11 mouse cellular contexts compared by ENCODE assay signal in genomic region chr6:134159672-134160071, GRCm38 (mm10).
"Had no signal": no experiment of that assay in that cellular context is flagged by ENCODE, and none has a peak within 500 bp of the region (broad histone marks: within the 10 kb centered on the region; RNA-seq: fewer than 3 reads in every experiment).

No protein-coding gene starts in this region.

- H3K36me3 ChIP-seq: limb, embryonic 12.5 days; neural tube, embryonic 12.5 days had no signal

- H3K9me3 ChIP-seq: limb, embryonic 12.5 days; midbrain, embryonic 10.5 days; neural tube, embryonic 12.5 days had no signal

- H3K9ac ChIP-seq: limb, embryonic 12.5 days; liver, embryonic 14.5 days; neural tube, embryonic 12.5 days had no signal

- H3K4me2 ChIP-seq: limb, embryonic 12.5 days; neural tube, embryonic 12.5 days had no signal

- H3K27me3 ChIP-seq: limb, embryonic 12.5 days; neural tube, embryonic 12.5 days had no signal

- ATAC-seq: intestine, postnatal 0 days had no signal

- DNase-seq: liver; lung, adult 18-20 months; midbrain, embryonic 14.5 days had no signal

- H3K4me3 ChIP-seq: layer of hippocampus, adult 2 months; limb, embryonic 12.5 days; midbrain, embryonic 10.5 days; myocyte; neural tube, embryonic 12.5 days had no signal

- H3K27ac ChIP-seq: layer of hippocampus, adult 2 months; limb, embryonic 12.5 days; liver, embryonic 14.5 days; midbrain, embryonic 10.5 days; neural tube, embryonic 12.5 days; stomach, postnatal 0 days had no signal
